Mouse (Mus musculus) MEL (cell line): Measurements from ENCODE around the gene Aamp. TPM values are rescaled to one million over a fixed set of nuclear protein-coding genes. Genes with fewer than 3 reads are reported as not detected.
"Not testable (repeated sequence)": the region's sequence is repeated elsewhere in the genome, so short reads cannot be mapped to it uniquely, and the experiment has no call there.

ENCODE experiments used
- DNase-seq: peaks from one replicate; pipeline ENCODE4 v3.0.0; 2011; ENCODE audit warnings: low read depth, low spot score
- H3K27ac ChIP-seq: 2 replicates; pipeline ENCODE4 v1.5.1; 2012; ENCODE audit warnings: low read depth, mild to moderate bottlenecking, control low read depth, low read length, moderate library complexity; ENCODE audit not compliant: control insufficient read depth
- H3K27me3 ChIP-seq, 2 experiments: fragments of 150-350 bp in 1 of 2; sonication (generic) in 1 of 2; 2 replicates each; pipeline ENCODE4 v1.6.1; 2012; ENCODE audit warnings: low read length in 2 of 2, mild to moderate bottlenecking in 2 of 2, improper control_type of control experiment in 1 of 2, moderate library complexity in 1 of 2; ENCODE audit not compliant: insufficient read depth in 2 of 2, control insufficient read depth in 1 of 2
- H3K36me3 ChIP-seq, 2 experiments: 2 replicates each; pipeline ENCODE4 v1.6.1; 2012 to 2014; ENCODE audit warnings: low read length in 2 of 2, improper control_type of control experiment in 1 of 2, inconsistent platforms in 1 of 2, mild to moderate bottlenecking in 1 of 2; ENCODE audit not compliant: insufficient read depth in 2 of 2, control insufficient read depth in 1 of 2
- H3K4me1 ChIP-seq, 2 experiments: fragments of 150-350 bp in 1 of 2; sonication (generic) in 1 of 2; 2 replicates each; pipeline ENCODE4 v1.6.1; 2012; ENCODE audit warnings: low read length in 2 of 2, improper control_type of control experiment in 1 of 2, mild to moderate bottlenecking in 1 of 2; ENCODE audit not compliant: insufficient read depth in 2 of 2, control insufficient read depth in 1 of 2
- H3K4me3 ChIP-seq, 2 experiments: fragments of 150-350 bp in 1 of 2; sonication (generic) in 1 of 2; 2 replicates each; pipeline ENCODE4 v1.5.1; 2012; ENCODE audit warnings: low read depth in 2 of 2, low read length in 2 of 2, mild to moderate bottlenecking in 2 of 2, moderate library complexity in 2 of 2, control low read depth in 1 of 2, improper control_type of control experiment in 1 of 2; ENCODE audit not compliant: control insufficient read depth in 1 of 2, insufficient read depth in 1 of 2
- H3K79me2 ChIP-seq: 2 replicates; pipeline ENCODE4 v1.6.1; 2012; ENCODE audit warnings: mild to moderate bottlenecking, low read length, moderate library complexity; ENCODE audit not compliant: control insufficient read depth, poor library complexity, insufficient read depth
- H3K9ac ChIP-seq: 2 replicates; pipeline ENCODE4 v1.6.1; 2012; ENCODE audit warnings: low read depth, mild to moderate bottlenecking, control low read depth, low read length, moderate library complexity; ENCODE audit not compliant: control insufficient read depth, poor library complexity, severe bottlenecking
- H3K9me3 ChIP-seq: fragments of 150-350 bp; sonication (generic); replicated peaks from 2 replicates; pipeline ENCODE4 v1.6.1; 2012; ENCODE audit warnings: mild to moderate bottlenecking, low read length, improper control_type of control experiment, moderate library complexity; ENCODE audit not compliant: insufficient read depth
- CTCF ChIP-seq, 3 experiments: IDR thresholded peaks in 2 of 3; conservative IDR thresholded peaks in 1 of 3; 2 replicates each; pipeline ENCODE4 v1.5.1; 2011 to 2012; ENCODE audit warnings: low read length in 3 of 3, low read depth in 2 of 3, mild to moderate bottlenecking in 2 of 3, improper control_type of control experiment in 1 of 3, inconsistent platforms in 1 of 3, mixed read lengths in 1 of 3, moderate library complexity in 1 of 3; ENCODE audit not compliant: control insufficient read depth in 1 of 3, insufficient read depth in 1 of 3, poor library complexity in 1 of 3, severe bottlenecking in 1 of 3
- ELF1 ChIP-seq: IDR thresholded peaks from 2 replicates; pipeline ENCODE4 v1.6.1; 2014; ENCODE audit warnings: low read depth, mild to moderate bottlenecking, inconsistent platforms, low read length, improper control_type of control experiment, moderate library complexity
- EP300 ChIP-seq, 2 experiments: IDR thresholded peaks; 2 replicates each; pipeline ENCODE4 v1.6.1; 2011; ENCODE audit warnings: improper control_type of control experiment in 2 of 2, low read length in 2 of 2, low read depth in 1 of 2, mild to moderate bottlenecking in 1 of 2
- MAX ChIP-seq: IDR thresholded peaks from 2 replicates; pipeline ENCODE4 v1.6.1; 2011; ENCODE audit warnings: low read length, improper control_type of control experiment
- MAZ ChIP-seq: IDR thresholded peaks from 2 replicates; pipeline ENCODE4 v1.6.1; 2012; ENCODE audit warnings: low read depth, mild to moderate bottlenecking, inconsistent platforms, low read length, improper control_type of control experiment
- MXI1 ChIP-seq: IDR thresholded peaks from 2 replicates; pipeline ENCODE4 v1.6.1; 2011; ENCODE audit warnings: mild to moderate bottlenecking, low read depth, low read length, improper control_type of control experiment
- NRF1 ChIP-seq: IDR thresholded peaks from 2 replicates; pipeline ENCODE4 v1.6.1; 2014; ENCODE audit warnings: low read depth, mild to moderate bottlenecking, inconsistent platforms, low read length, improper control_type of control experiment, moderate library complexity; ENCODE audit not compliant: poor library complexity, insufficient read depth, severe bottlenecking
- POLR2AphosphoS2 ChIP-seq: IDR thresholded peaks from 2 replicates; pipeline ENCODE4 v1.6.1; 2011; ENCODE audit warnings: low read length, improper control_type of control experiment
- SMC3 ChIP-seq: IDR thresholded peaks from 2 replicates; pipeline ENCODE4 v1.6.1; 2011; ENCODE audit warnings: low read depth, low read length, improper control_type of control experiment
- TAL1 ChIP-seq: IDR thresholded peaks from 2 replicates; pipeline ENCODE4 v1.6.1; 2012; ENCODE audit warnings: mild to moderate bottlenecking, inconsistent platforms, low read length, moderate library complexity, mixed read lengths
- UBTF ChIP-seq: IDR thresholded peaks from 2 replicates; pipeline ENCODE4 v1.6.1; 2012; ENCODE audit warnings: low read depth, mild to moderate bottlenecking, inconsistent platforms, low read length, improper control_type of control experiment, moderate library complexity, borderline replicate concordance; ENCODE audit not compliant: insufficient read depth
- ZC3H11A ChIP-seq: IDR thresholded peaks from 2 replicates; pipeline ENCODE4 v1.6.1; 2012; ENCODE audit warnings: low read depth, mild to moderate bottlenecking, inconsistent platforms, low read length, improper control_type of control experiment
- polyA plus RNA-seq, 2 experiments: library from polyadenylated mRNA; stranded (reverse) in 1 of 2; unstranded in 1 of 2; fragments of >175 nt in 1 of 2; fragments of >200 nt in 1 of 2; gene quantifications; 2 replicates each; pipeline versions ENCODE4 v1.2.1 to v1.2.4; 2012; ENCODE audit warnings: low replicate concordance in 2 of 2, low read depth in 1 of 2; ENCODE audit not compliant: insufficient read length in 2 of 2, insufficient read depth in 1 of 2, missing spikeins in 1 of 2
- total RNA-seq: library from RNA; depleted of rRNA; stranded (reverse); fragments of 300-350 nt; gene quantifications from 2 replicates; pipeline ENCODE4 v1.2.3, GENCODE M21; 2012

The Aamp gene
- total and polyA plus RNA-seq, 3 experiments: 108 to 169 TPM; not detected in 1

DNA sequence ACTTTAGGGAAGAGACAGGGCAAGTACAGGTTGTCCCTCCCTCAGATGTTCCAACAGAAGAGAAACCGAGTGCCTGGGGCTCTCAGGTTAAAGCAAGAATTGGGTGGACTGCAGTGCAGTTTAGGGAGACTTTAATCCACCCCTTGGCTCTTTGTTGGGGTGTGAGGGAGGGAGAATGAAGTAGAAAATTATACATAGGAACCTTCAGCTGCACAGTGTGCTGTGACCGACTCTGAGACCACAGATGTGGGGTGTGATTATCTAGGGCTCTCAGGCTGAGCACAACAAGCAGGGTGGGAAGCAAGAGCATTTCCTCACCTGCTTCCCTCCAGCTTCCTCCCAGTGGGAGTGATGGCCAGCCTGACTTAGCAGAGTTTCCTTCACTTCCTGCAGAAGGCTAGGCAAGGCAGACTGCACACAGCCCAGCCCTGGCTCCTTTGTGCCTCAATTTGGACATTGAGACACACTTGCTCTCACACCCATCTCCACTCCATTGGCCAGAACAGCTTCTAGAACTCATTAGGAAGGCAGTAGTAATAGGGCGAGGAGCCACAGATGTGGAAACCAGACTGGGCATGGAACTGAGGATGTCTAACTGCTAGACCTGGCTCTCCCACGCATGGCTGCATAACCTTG is 46.6 kb upstream of the Aamp start:
- DNase-seq: peak; percentile 59
- H3K27me3 ChIP-seq: no peaks in the 10 kb centered on the region
- peak overlapping the region; percentile 38 for H3K9ac ChIP-seq
- no peak for TF ChIP-seq SMC3
- TF ChIP-seq MXI1: peak; percentile 8; the same call in 1 of the 2 replicates
- TF ChIP-seq ELF1: no peak
- TF ChIP-seq MAZ: 0 out of 2 replicates have a peak, but pooled peaks have one; percentile 25
- peak in 1 of 2 experiments; percentile 18; a peak in 1 of 4 replicates for TF ChIP-seq EP300 (IDR thresholded peaks at IDR 0.05; ENCODE audit: low read depth in 1 of 2, low read length in 2 of 2)
- TF ChIP-seq TAL1: peak; percentile 40; the same call in 1 of the 2 replicates
- TF ChIP-seq CTCF (IDR thresholded peaks at IDR 0.05 in 2 of 3, conservative IDR thresholded peaks at IDR 0.05 in 1 of 3; ENCODE audit: control insufficient read depth in 1 of 3, insufficient read depth in 1 of 3, low read depth in 2 of 3, low read length in 3 of 3, poor library complexity in 1 of 3, severe bottlenecking in 1 of 3): 0 out of 6 replicates have a peak, but pooled peaks of 1 of the 3 experiments have one; percentile 4
- no peak for TF ChIP-seq MAX
- TF ChIP-seq, all 39 proteins: peak for 5
- Histone ChIP-seq H3K27ac (peak overlapping the region; percentile 41), H3K79me2 (no peaks in the 10 kb centered on the region), H3K36me3 (peaks cover 0 to 13% of the 10 kb centered on the region in 2 experiments; a peak in 2 of 4 replicates), H3K4me1 (peaks cover 10 to 25% of the 10 kb centered on the region in 2 experiments), H3K9me3 (no peaks in the 10 kb centered on the region), H3K4me3 (peak overlapping the region; percentile 4 to 11; a peak in 1 of 4 replicates)

DNA sequence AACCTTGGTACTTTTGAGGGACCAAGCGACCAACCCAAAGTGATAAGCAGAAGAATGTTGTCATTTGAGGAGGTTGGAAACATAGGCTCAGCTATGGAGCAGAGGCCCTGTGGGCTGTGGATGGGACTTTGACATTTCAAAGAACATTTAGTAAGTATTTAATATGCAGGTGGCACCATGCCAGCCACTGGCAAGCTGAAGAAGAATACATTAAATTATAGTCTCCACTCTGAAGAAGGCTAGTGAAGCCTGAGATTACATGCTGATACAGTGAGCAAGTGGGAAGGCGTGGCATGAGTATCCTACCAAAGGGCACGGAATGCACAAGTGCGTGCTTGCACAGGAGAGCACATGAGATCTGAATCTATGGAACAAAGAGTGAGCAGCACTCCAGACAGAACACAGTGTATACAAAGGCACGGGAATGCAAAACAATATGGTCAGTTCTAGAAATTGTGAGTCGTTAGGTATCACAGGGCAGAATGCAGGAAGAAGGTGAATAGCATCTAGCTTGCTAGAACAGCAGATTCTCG is 45.4 kb upstream of the Aamp start:
- TF ChIP-seq UBTF: no peak
- TF ChIP-seq MAX: no peak
- no peak for TF ChIP-seq ZC3H11A
- TF ChIP-seq NRF1: no peak
- TF ChIP-seq POLR2AphosphoS2: no peak
- TF ChIP-seq MXI1: no peak
- TF ChIP-seq EP300 (IDR thresholded peaks at IDR 0.05; ENCODE audit: low read depth in 1 of 2, low read length in 2 of 2): no peak
- TF ChIP-seq, all 39 proteins: peak for 0
- Histone ChIP-seq H3K36me3 (peaks cover 0 to 13% of the 10 kb centered on the region in 2 experiments; a peak in 2 of 4 replicates), H3K79me2 (no peaks in the 10 kb centered on the region), H3K4me3 (no peak overlapping the region), H3K9me3 (no peaks in the 10 kb centered on the region), H3K27ac (no peak overlapping the region), H3K9ac (no peak overlapping the region), H3K27me3 (no peaks in the 10 kb centered on the region), H3K4me1 (peaks cover 10 to 25% of the 10 kb centered on the region in 2 experiments)
- peak; percentile 19 for DNase-seq

DNA sequence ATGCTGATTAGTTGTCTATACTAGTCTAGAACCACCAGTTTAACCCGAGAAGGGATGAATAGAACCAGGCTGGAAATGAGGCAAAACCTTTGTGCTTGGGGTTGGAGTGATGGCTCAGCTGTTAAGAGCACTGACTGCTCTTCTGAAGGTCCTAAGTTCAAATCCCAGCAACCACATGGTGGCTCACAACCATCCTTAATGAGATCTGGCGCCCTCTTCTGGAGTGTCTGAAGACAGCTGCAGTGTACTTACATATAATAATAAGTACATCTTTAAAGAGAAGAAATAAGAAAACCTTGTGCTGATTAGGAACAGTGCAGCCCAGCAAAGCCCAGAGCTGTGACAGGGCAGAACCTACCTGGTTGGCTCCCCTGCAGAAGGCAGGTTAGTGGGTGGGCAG is 42.4 kb upstream of the Aamp start:
- H3K27ac ChIP-seq, DNase-seq: not testable (repeated sequence)
- TF ChIP-seq CTCF (IDR thresholded peaks at IDR 0.05 in 2 of 3, conservative IDR thresholded peaks at IDR 0.05 in 1 of 3; ENCODE audit: control insufficient read depth in 1 of 3, insufficient read depth in 1 of 3, low read depth in 2 of 3, low read length in 3 of 3, poor library complexity in 1 of 3, severe bottlenecking in 1 of 3) (peak; percentile 4 to 42 (median 40); a peak in 4 of 6 replicates), SMC3 (peak; percentile 40)
- TF ChIP-seq, all 39 proteins: peak for 2; not testable (repeated sequence) for 37
- H3K4me3 ChIP-seq, H3K9me3 ChIP-seq, H3K27me3 ChIP-seq, H3K9ac ChIP-seq, H3K79me2 ChIP-seq: not testable (repeated sequence)
- peaks cover 0 to 12% of the 10 kb centered on the region in 2 experiments; a peak in 2 of 4 replicates for H3K36me3 ChIP-seq
- peaks cover 7 to 20% of the 10 kb centered on the region in 2 experiments for H3K4me1 ChIP-seq
